14 mouse cellular contexts compared by ENCODE assay signal in genomic region chr9:22134988-22135643, GRCm38 (mm10). TPM values are rescaled to one million over a fixed set of nuclear protein-coding genes. Genes with fewer than 3 reads are reported as not detected.
DNase-seq lines count a peak whose midpoint lies in the region; ATAC-seq lines count a peak whose summit lies in the region.
"Had no signal": no experiment of that assay in that cellular context is flagged by ENCODE, and none has a peak within 500 bp of the region (broad histone marks: within the 10 kb centered on the region; RNA-seq: fewer than 3 reads in every experiment).

No protein-coding gene starts in this region.

- H3K27ac ChIP-seq in heart, embryonic 10.5 days: peak overlapping the region; percentile 77
- H3K27ac ChIP-seq in kidney, embryonic 15.5 days: no peak overlapping the region
- H3K27ac ChIP-seq: embryonic facial prominence, embryonic 12.5 days; heart, adult 2 months; hindbrain, postnatal 0 days; kidney, postnatal 0 days had no signal

- H3K9ac ChIP-seq in kidney, embryonic 15.5 days: no peak overlapping the region
- H3K9ac ChIP-seq: embryonic facial prominence, embryonic 12.5 days had no signal

- ATAC-seq in erythroblast, adult 5-6 weeks (replicated peaks; ENCODE audit: low FRiP score, poor library complexity, severe bottlenecking): peak; percentile 14; the same call in 1 of the 2 replicates
- peak; percentile 35; the same call in 1 of the 2 replicates for ATAC-seq in megakaryocyte-erythroid progenitor cell, adult 5-6 weeks (replicated peaks; ENCODE audit: low FRiP score, low TSS enrichment, poor library complexity, severe bottlenecking)
- ATAC-seq in kidney, embryonic 15.5 days (replicated peaks; ENCODE audit: low FRiP score): no peak
- ATAC-seq: hindbrain, postnatal 0 days had no signal

- H3K9me3 ChIP-seq in heart, embryonic 10.5 days: no peaks in the 10 kb centered on the region
- no peaks in the 10 kb centered on the region for H3K9me3 ChIP-seq in kidney, embryonic 15.5 days (replicated peaks)
- H3K9me3 ChIP-seq: embryonic facial prominence, embryonic 12.5 days had no signal

- DNase-seq in heart, embryonic 10.5 days (ENCODE audit: low spot score): no peak
- DNase-seq in heart, postnatal 25 days (ENCODE audit: low spot score): no peak
- peak; percentile 33 for DNase-seq in ovary, postnatal 36 days (ENCODE audit: low spot score)
- no peak for DNase-seq in ovary, postnatal 10 days (ENCODE audit: low spot score)
- no peak for DNase-seq in embryo, embryonic 10.5 days (ENCODE audit: low spot score)
- DNase-seq: cerebellum, adult 9-11 months; heart, adult 2 months had no signal

- no peaks in the 10 kb centered on the region for H3K36me3 ChIP-seq in heart, embryonic 10.5 days
- H3K36me3 ChIP-seq in kidney, embryonic 15.5 days: no peaks in the 10 kb centered on the region
- H3K36me3 ChIP-seq: embryonic facial prominence, embryonic 12.5 days had no signal

- H3K27me3 ChIP-seq in heart, embryonic 10.5 days (ENCODE audit: insufficient read depth, poor library complexity, severe bottlenecking): peaks cover 37% of the 10 kb centered on the region; the same call in 1 of the 2 replicates
- H3K27me3 ChIP-seq in kidney, embryonic 15.5 days: peaks cover 23% of the 10 kb centered on the region

- intact Hi-C loops in heart, postnatal 25 days (cut with DNase I): no loop called here

- H3K4me2 ChIP-seq in kidney, embryonic 15.5 days: no peak overlapping the region
- H3K4me2 ChIP-seq: embryonic facial prominence, embryonic 12.5 days had no signal

- 76% methylated on average over 9 of the region's 9 CpGs for WGBS in heart, embryonic 10.5 days
- 82% methylated on average over 9 of the region's 9 CpGs for WGBS in kidney, embryonic 15.5 days

- peak overlapping the region; percentile 45 for H3K4me3 ChIP-seq in heart, embryonic 10.5 days
- H3K4me3 ChIP-seq in kidney, embryonic 15.5 days (replicated peaks): no peak overlapping the region
- H3K4me3 ChIP-seq: embryonic facial prominence, embryonic 12.5 days; heart, adult 2 months; myocyte had no signal

- H3K4me1 ChIP-seq in heart, embryonic 10.5 days: peaks cover 24% of the 10 kb centered on the region
- H3K4me1 ChIP-seq in kidney, embryonic 15.5 days: peaks cover 25% of the 10 kb centered on the region

RNA-seq across cellular contexts. Expression of gene Acp5, which starts 0.4 kb away (rescaled TPM):
- 62.3 and 67.2 TPM in 2 replicates for polyA plus RNA-seq in heart, embryonic 10.5 days (2016; fragmentation: Nextera tagmentation; extraction: Ambion mirVana)
- 1 to 10 TPM; 1.6 to 3.5 TPM for total RNA-seq in heart, postnatal 25 days (2021)
- total RNA-seq in erythroblast, adult 5-6 weeks (2015; ENCODE audit: low replicate concordance): 10.8 and 20.7 TPM in 2 replicates
- 9.8 and 18.1 TPM in 2 replicates for total RNA-seq in erythroblast, adult 5-6 weeks (2017; ENCODE audit: low replicate concordance)
- 11.3 and 19.4 TPM in 2 replicates for total RNA-seq in megakaryocyte-erythroid progenitor cell, adult 5-6 weeks (2014; fragmentation: Nextera tagmentation)
- total RNA-seq in megakaryocyte-erythroid progenitor cell, adult 5-6 weeks (2017): 2.2 and 6.5 TPM in 2 replicates
- 7.3 and 23.2 TPM in 2 replicates for polyA plus RNA-seq in kidney, embryonic 15.5 days (2015; fragmentation: Nextera tagmentation; extraction: Ambion mirVana)

RNA-seq across cellular contexts. Expression of gene Elof1, which starts 18.1 kb away (rescaled TPM):
- polyA plus RNA-seq in heart, embryonic 10.5 days (2016; fragmentation: Nextera tagmentation; extraction: Ambion mirVana): 149 and 176 TPM in 2 replicates
- total RNA-seq in heart, postnatal 25 days (2021): 10 to 100 TPM; 36.8 to 39.8 TPM
- total RNA-seq in erythroblast, adult 5-6 weeks (2015; ENCODE audit: low replicate concordance): 28.4 and 30.7 TPM in 2 replicates
- 14.1 and 15.8 TPM in 2 replicates for total RNA-seq in erythroblast, adult 5-6 weeks (2017; ENCODE audit: low replicate concordance)
- total RNA-seq in megakaryocyte-erythroid progenitor cell, adult 5-6 weeks (2014; fragmentation: Nextera tagmentation): 95.3 and 98.7 TPM in 2 replicates
- 31.1 and 51.7 TPM in 2 replicates for total RNA-seq in megakaryocyte-erythroid progenitor cell, adult 5-6 weeks (2017)
- 193 and 194 TPM in 2 replicates for polyA plus RNA-seq in kidney, embryonic 15.5 days (2015; fragmentation: Nextera tagmentation; extraction: Ambion mirVana)

RNA-seq across cellular contexts. Expression of gene Pigyl, which starts 21.5 kb away (rescaled TPM):
- polyA plus RNA-seq in heart, embryonic 10.5 days (2016; fragmentation: Nextera tagmentation; extraction: Ambion mirVana): 44.7 and 60.3 TPM in 2 replicates
- 10 to 100 TPM; 50.3 to 52.6 TPM for total RNA-seq in heart, postnatal 25 days (2021)
- 5.6 and 8.8 TPM in 2 replicates for total RNA-seq in erythroblast, adult 5-6 weeks (2015; ENCODE audit: low replicate concordance)
- 8.2 and 9.3 TPM in 2 replicates for total RNA-seq in erythroblast, adult 5-6 weeks (2017; ENCODE audit: low replicate concordance)
- total RNA-seq in megakaryocyte-erythroid progenitor cell, adult 5-6 weeks (2014; fragmentation: Nextera tagmentation): 31.2 and 49.5 TPM in 2 replicates
- 22.3 and 42.3 TPM in 2 replicates for total RNA-seq in megakaryocyte-erythroid progenitor cell, adult 5-6 weeks (2017)
- polyA plus RNA-seq in kidney, embryonic 15.5 days (2015; fragmentation: Nextera tagmentation; extraction: Ambion mirVana): 70.0 and 73.1 TPM in 2 replicates

RNA-seq across cellular contexts. Expression of gene Cnn1, which starts 36.1 kb away (rescaled TPM):
- 246 and 375 TPM in 2 replicates for polyA plus RNA-seq in heart, embryonic 10.5 days (2016; fragmentation: Nextera tagmentation; extraction: Ambion mirVana)
- 10 to 100 TPM in 1 of 2 experiments, 1 to 10 TPM in 1; 7.6 to 10.4 TPM for total RNA-seq in heart, postnatal 25 days (2021)
- total RNA-seq in erythroblast, adult 5-6 weeks (2015; ENCODE audit: low replicate concordance): not detected in 2 replicates
- not detected in 2 replicates for total RNA-seq in erythroblast, adult 5-6 weeks (2017; ENCODE audit: low replicate concordance)
- total RNA-seq in megakaryocyte-erythroid progenitor cell, adult 5-6 weeks (2014; fragmentation: Nextera tagmentation): not detected in 2 replicates
- total RNA-seq in megakaryocyte-erythroid progenitor cell, adult 5-6 weeks (2017): 0.19 TPM in 1 of 2 replicates, not detected in the other
- polyA plus RNA-seq in kidney, embryonic 15.5 days (2015; fragmentation: Nextera tagmentation; extraction: Ambion mirVana): 11.1 and 40.8 TPM in 2 replicates

RNA-seq across cellular contexts. Expression of gene Ecsit, which starts 49.9 kb away (rescaled TPM):
- 58.4 and 65.6 TPM in 2 replicates for polyA plus RNA-seq in heart, embryonic 10.5 days (2016; fragmentation: Nextera tagmentation; extraction: Ambion mirVana)
- total RNA-seq in heart, postnatal 25 days (2021): 100 to 1,000 TPM; 103 TPM
- 1.9 and 3.3 TPM in 2 replicates for total RNA-seq in erythroblast, adult 5-6 weeks (2015; ENCODE audit: low replicate concordance)
- total RNA-seq in erythroblast, adult 5-6 weeks (2017; ENCODE audit: low replicate concordance): 3.5 and 4.2 TPM in 2 replicates
- total RNA-seq in megakaryocyte-erythroid progenitor cell, adult 5-6 weeks (2014; fragmentation: Nextera tagmentation): 35.7 and 37.0 TPM in 2 replicates
- total RNA-seq in megakaryocyte-erythroid progenitor cell, adult 5-6 weeks (2017): 18.6 and 36.6 TPM in 2 replicates
- polyA plus RNA-seq in kidney, embryonic 15.5 days (2015; fragmentation: Nextera tagmentation; extraction: Ambion mirVana): 43.1 and 49.4 TPM in 2 replicates
